Mouse (Mus musculus) neural tube, embryonic 13.5 days (tissue): ENCODE measurements around the gene Olfr512. TPM values are rescaled to one million over a fixed set of nuclear protein-coding genes. Genes with fewer than 3 reads are reported as not detected.

Experiments used
- ATAC-seq: fragments of 200-750 bp; cut with Nextera tagmentation; 2 replicates; pipeline ENCODE4 v1.8.0; 2017; ENCODE audit warnings: low read depth, mild to moderate bottlenecking, moderate TSS enrichment, moderate library complexity
- H3K27ac ChIP-seq: fragments of 300-500 bp; sonication (generic); replicated peaks from 2 replicates; pipeline ENCODE4 v1.5.1; 2015; ENCODE audit warnings: moderate library complexity, mild to moderate bottlenecking, inconsistent platforms
- H3K27me3 ChIP-seq: fragments of 300-500 bp; sonication (generic); 2 replicates; pipeline ENCODE4 v1.6.1; 2015; ENCODE audit warnings: mild to moderate bottlenecking, inconsistent platforms
- H3K36me3 ChIP-seq: fragments of 300-500 bp; sonication (generic); 2 replicates; pipeline ENCODE4 v1.6.1; 2015; ENCODE audit warnings: mild to moderate bottlenecking, inconsistent platforms
- H3K4me1 ChIP-seq: fragments of 300-500 bp; sonication (generic); replicated peaks from 2 replicates; pipeline ENCODE4 v1.6.1; 2015; ENCODE audit warnings: inconsistent platforms
- H3K4me2 ChIP-seq: fragments of 300-500 bp; sonication (generic); 2 replicates; pipeline ENCODE4 v1.6.1; 2015; ENCODE audit warnings: inconsistent platforms, mild to moderate bottlenecking, moderate library complexity
- H3K4me3 ChIP-seq: fragments of 300-500 bp; sonication (generic); 2 replicates; pipeline ENCODE4 v1.5.1; 2015; ENCODE audit warnings: mild to moderate bottlenecking, inconsistent platforms
- H3K9ac ChIP-seq: fragments of 300-500 bp; sonication (generic); 2 replicates; pipeline ENCODE4 v1.6.1; 2015; ENCODE audit warnings: moderate library complexity, mild to moderate bottlenecking, inconsistent platforms
- H3K9me3 ChIP-seq: fragments of 300-500 bp; sonication (generic); 2 replicates; pipeline ENCODE4 v1.6.1; 2016; ENCODE audit warnings: inconsistent platforms
- WGBS: fragments of 180-500 bp; shearing (Covaris S2); methylation state at CpG from one replicate; pipeline ENCODE4 v1.1.7; 2015; 5-methylcytosine and 5-hydroxymethylcytosine counted together
- polyA plus RNA-seq: library from polyadenylated mRNA; unstranded; fragments of >200 nt; fragmentation: Nextera tagmentation; extraction: Ambion mirVana; gene quantifications from 2 replicates; pipeline ENCODE4 v1.2.1, GENCODE M21; 2015

Olfr512 gene
- not detected in 2 replicates for polyA plus RNA-seq

DNA sequence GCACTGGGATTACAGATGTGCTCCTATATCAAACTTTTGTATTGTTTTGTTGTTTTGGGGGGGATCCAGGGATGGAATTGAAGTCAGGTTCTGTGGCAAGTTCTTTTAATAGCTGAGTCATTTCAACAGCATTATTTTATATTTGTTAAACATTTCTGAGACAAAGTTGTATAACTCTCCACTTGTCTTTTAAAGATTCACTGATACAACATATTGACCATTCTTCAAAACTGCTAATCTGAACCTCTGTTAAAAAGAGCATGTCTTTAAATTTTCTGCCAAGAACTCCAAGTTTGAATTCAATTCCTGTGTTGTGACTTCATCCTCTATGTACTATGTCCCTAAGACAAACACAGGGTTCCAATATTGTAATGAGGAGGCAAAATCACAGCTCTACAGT is at the start of gene Olfr512:
TSS of gene Olfr512 (plus strand) at position 301 of the 400 bp plus-strand sequence.
- Histone ChIP-seq H3K4me3 (no peak within 1 kb of the TSS), H3K4me2 (no peak within 1 kb of the TSS), H3K36me3 (no peaks in the 10 kb centered on the region), H3K27me3 (no peaks in the 10 kb centered on the region), H3K27ac (no peak within 1 kb of the TSS), H3K9me3 (no peaks in the 10 kb centered on the region), H3K4me1 (no peaks in the 10 kb centered on the region), H3K9ac (no peak within 1 kb of the TSS)
- ATAC-seq = no peak

GRCm38 (mm10) chr7:108666118-108666517 is 47.0 kb upstream of the Olfr512 start, which contains the start of gene Olfr510:
Olfr510 (plus strand) TSS chr7:108666418.
- Histone ChIP-seq H3K4me1 (no peaks in the 10 kb centered on the region), H3K9ac (no peak within 1 kb of the TSS), H3K36me3 (no peaks in the 10 kb centered on the region), H3K9me3 (no peaks in the 10 kb centered on the region), H3K27ac (no peak within 1 kb of the TSS), H3K4me2 (no peak within 1 kb of the TSS), H3K4me3 (no peak within 1 kb of the TSS), H3K27me3 (no peaks in the 10 kb centered on the region)
- ATAC-seq = no peak
- 98% methylated on average over 1 of the region's 1 CpGs for WGBS

- WGBS = 70% methylated on average over 1 of the region's 1 CpGs
These were observed 42.1 kb upstream of the Olfr512 start for GRCm38 (mm10) chr7:108671058-108671457.

DNA sequence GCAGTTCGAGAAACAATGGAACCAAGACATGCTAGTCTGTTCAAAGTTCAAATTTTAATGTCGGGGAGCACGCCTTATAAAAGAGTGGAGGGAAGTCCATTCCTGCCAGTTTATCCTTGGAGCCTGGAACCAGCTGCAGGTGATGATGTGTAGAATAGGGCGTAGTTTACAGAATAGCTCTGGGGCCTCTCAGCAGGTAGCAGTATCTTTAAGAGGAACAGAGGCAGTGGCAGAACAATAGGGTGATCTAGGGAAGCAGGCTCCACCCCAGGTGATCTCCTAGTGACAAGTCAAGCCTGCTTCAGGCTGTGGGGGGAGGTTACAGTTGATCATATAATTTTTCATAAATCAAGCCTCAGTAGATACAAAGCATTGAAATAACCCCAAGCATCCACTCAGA is 34.2 kb upstream of the Olfr512 start:
- ATAC-seq = no peak
- 91% methylated on average over 4 of the region's 4 CpGs for WGBS
- Histone ChIP-seq H3K27ac (no peak overlapping the region), H3K9ac (no peak overlapping the region), H3K9me3 (peaks cover 15% of the 10 kb centered on the region), H3K27me3 (no peaks in the 10 kb centered on the region), H3K4me1 (no peaks in the 10 kb centered on the region), H3K4me3 (no peak overlapping the region), H3K4me2 (no peak overlapping the region), H3K36me3 (no peaks in the 10 kb centered on the region)

More at GRCm38 (mm10) chr7:108671058-108671457, 42.1 kb upstream of the Olfr512 start:
- Histone ChIP-seq H3K4me1 (no peaks in the 10 kb centered on the region), H3K4me3 (no peak overlapping the region), H3K36me3 (no peaks in the 10 kb centered on the region), H3K4me2 (no peak overlapping the region), H3K27ac (no peak overlapping the region), H3K9me3 (peaks cover 12% of the 10 kb centered on the region; the same call in 1 of the 2 replicates), H3K9ac (no peak overlapping the region), H3K27me3 (no peaks in the 10 kb centered on the region)
- no peak for ATAC-seq

GRCm38 (mm10) chr7:108750673-108751072 is 37.6 kb downstream of the Olfr512 start, which contains the start of gene Olfr513:
Olfr513 (plus strand) TSS chr7:108750973.
- H3K4me3 ChIP-seq = no peak within 1 kb of the TSS

GRCm38 (mm10) chr7:108760411-108760810 is 47.3 kb downstream of the Olfr512 start:
- Histone ChIP-seq H3K4me2 (no peak overlapping the region), H3K27me3 (no peaks in the 10 kb centered on the region), H3K4me1 (no peaks in the 10 kb centered on the region), H3K27ac (no peak overlapping the region), H3K9ac (no peak overlapping the region), H3K4me3 (no peak overlapping the region), H3K36me3 (no peaks in the 10 kb centered on the region), H3K9me3 (no peaks in the 10 kb centered on the region)
- 27% methylated on average over 3 of the region's 3 CpGs for WGBS
- no peak for ATAC-seq

More at GRCm38 (mm10) chr7:108750673-108751072, 37.6 kb downstream of the Olfr512 start, which contains the start of gene Olfr513:
- Histone ChIP-seq H3K9ac (no peak within 1 kb of the TSS), H3K9me3 (no peaks in the 10 kb centered on the region), H3K36me3 (no peaks in the 10 kb centered on the region), H3K4me2 (no peak within 1 kb of the TSS), H3K27ac (no peak within 1 kb of the TSS), H3K4me1 (no peaks in the 10 kb centered on the region), H3K27me3 (no peaks in the 10 kb centered on the region)
- ATAC-seq = no peak
- WGBS = 81% methylated on average over 1 of the region's 1 CpGs

Other genes starting within 250 kb of the Olfr512 start
- gene Olfr498, start 248.0 kb upstream of the Olfr512 start, polyA plus RNA-seq = not detected in 2 replicates
- not detected in 2 replicates for gene Olfr502, start 188.3 kb upstream of the Olfr512 start, polyA plus RNA-seq
- gene Olfr503, start 168.8 kb upstream of the Olfr512 start, polyA plus RNA-seq = not detected in 2 replicates
- not detected in 2 replicates for gene Olfr504, start 147.5 kb upstream of the Olfr512 start, polyA plus RNA-seq
- gene Olfr506, start 102.5 kb upstream of the Olfr512 start, polyA plus RNA-seq = 0.06 TPM in 1 of 2 replicates, not detected in the other
- not detected in 2 replicates for gene Olfr507, start 91.5 kb upstream of the Olfr512 start, polyA plus RNA-seq
- not detected in 2 replicates for gene Olfr508, start 83.3 kb upstream of the Olfr512 start, polyA plus RNA-seq
- 0.06 TPM in 1 of 2 replicates, not detected in the other for gene Olfr509, start 61.4 kb upstream of the Olfr512 start, polyA plus RNA-seq
- gene Olfr510, start 46.9 kb upstream of the Olfr512 start, polyA plus RNA-seq = not detected in 2 replicates
- not detected in 2 replicates for gene Olfr513, start 37.7 kb downstream of the Olfr512 start, polyA plus RNA-seq
- gene Olfr514, start 112.7 kb downstream of the Olfr512 start, polyA plus RNA-seq = not detected in 2 replicates
- gene Olfr516, start 137.2 kb downstream of the Olfr512 start, polyA plus RNA-seq = not detected in 2 replicates
- gene Olfr517, start 159.1 kb downstream of the Olfr512 start, polyA plus RNA-seq = not detected in 2 replicates
- gene Olfr518, start 171.7 kb downstream of the Olfr512 start, polyA plus RNA-seq = not detected in 2 replicates
- gene Olfr519, start 181.1 kb downstream of the Olfr512 start, polyA plus RNA-seq = not detected in 2 replicates
- not detected in 2 replicates for gene Nlrp10, start 216.9 kb downstream of the Olfr512 start, polyA plus RNA-seq
- 69.4 and 79.7 TPM in 2 replicates for gene Eif3f, start 221.1 kb downstream of the Olfr512 start, polyA plus RNA-seq
- gene Tub, start 237.0 kb downstream of the Olfr512 start, polyA plus RNA-seq = 32.6 and 39.3 TPM in 2 replicates